Comparison of ENCODE assay signal across 21 mouse cellular contexts in the genomic region with DNA sequence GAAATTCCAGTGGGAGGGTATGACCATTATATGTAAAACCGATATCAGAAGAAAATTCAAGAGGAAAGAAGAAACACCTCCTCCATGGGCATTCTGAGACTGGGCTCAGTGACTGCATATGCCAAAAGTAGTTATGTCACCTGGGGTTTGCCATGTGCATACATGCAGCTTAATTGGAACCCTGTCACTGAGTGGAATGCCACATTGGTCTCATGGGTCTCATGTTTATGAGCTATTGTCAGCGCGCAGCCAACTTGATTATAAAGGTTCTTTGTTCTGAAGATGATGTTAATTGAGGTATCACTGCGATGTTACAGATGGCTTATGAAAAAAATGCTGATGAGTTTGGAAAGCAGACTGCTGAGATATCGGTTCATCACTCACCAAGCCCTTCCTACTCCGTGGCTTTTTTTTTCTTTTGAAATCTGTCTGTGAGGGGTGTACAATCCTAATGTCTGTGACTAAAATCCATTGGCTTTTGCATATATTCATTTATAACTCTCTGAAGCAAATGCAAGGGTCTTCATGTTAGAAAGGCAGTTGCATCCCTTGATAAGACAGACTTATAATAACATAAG. TPM values are rescaled to one million over a fixed set of nuclear protein-coding genes. Genes with fewer than 3 reads are reported as not detected.
DNase-seq lines count a peak whose midpoint lies in the region; ATAC-seq and TF ChIP-seq lines count a peak whose summit lies in the region.
"Had no signal": no experiment of that assay in that cellular context is flagged by ENCODE, and none has a peak within 500 bp of the region (broad histone marks: within the 10 kb centered on the region; RNA-seq: fewer than 3 reads in every experiment).

No protein-coding gene starts in this region.

- H3K9ac ChIP-seq in forebrain, embryonic 12.5 days = no peak overlapping the region
- no peak overlapping the region for H3K9ac ChIP-seq in midbrain, embryonic 14.5 days (replicated peaks; ENCODE audit: low read length)
- H3K9ac ChIP-seq in hindbrain, postnatal 0 days (replicated peaks; ENCODE audit: low read length) = no peak overlapping the region
- H3K9ac ChIP-seq: embryonic facial prominence, embryonic 15.5 days; heart, embryonic 13.5 days; limb, embryonic 13.5 days; liver, embryonic 13.5 days; lung, embryonic 14.5 days had no signal

- TF ChIP-seq CTCF in hindbrain, postnatal 0 days (IDR thresholded peaks at IDR 0.05; ENCODE audit: low read depth) = no peak

- no peaks in the 10 kb centered on the region for H3K27me3 ChIP-seq in forebrain, embryonic 12.5 days
- no peaks in the 10 kb centered on the region for H3K27me3 ChIP-seq in forebrain, embryonic 10.5 days (ENCODE audit: poor library complexity, severe bottlenecking)
- no peaks in the 10 kb centered on the region for H3K27me3 ChIP-seq in midbrain, embryonic 14.5 days (ENCODE audit: control insufficient read depth, insufficient read depth, low read length)
- H3K27me3 ChIP-seq in midbrain, embryonic 10.5 days (ENCODE audit: low read depth, poor library complexity, severe bottlenecking) = no peaks in the 10 kb centered on the region
- H3K27me3 ChIP-seq in hindbrain, postnatal 0 days (ENCODE audit: insufficient read depth, low read length) = no peaks in the 10 kb centered on the region
- H3K27me3 ChIP-seq: embryonic facial prominence, embryonic 15.5 days; heart, embryonic 13.5 days; limb, embryonic 13.5 days; liver, embryonic 13.5 days had no signal

- H3K27ac ChIP-seq in forebrain, embryonic 12.5 days = no peak overlapping the region
- H3K27ac ChIP-seq in forebrain, embryonic 10.5 days = no peak overlapping the region
- no peak overlapping the region for H3K27ac ChIP-seq in midbrain, embryonic 14.5 days (replicated peaks; ENCODE audit: low read depth, low read length)
- H3K27ac ChIP-seq in midbrain, embryonic 10.5 days (replicated peaks) = no peak overlapping the region
- H3K27ac ChIP-seq in hindbrain, postnatal 0 days = no peak overlapping the region
- H3K27ac ChIP-seq: embryonic facial prominence, embryonic 15.5 days; gastrocnemius, adult 2 months; heart, embryonic 13.5 days; limb, embryonic 13.5 days; liver, embryonic 13.5 days had no signal

- H3K4me3 ChIP-seq in forebrain, embryonic 12.5 days (replicated peaks) = no peak overlapping the region
- H3K4me3 ChIP-seq in forebrain, embryonic 10.5 days = no peak overlapping the region
- no peak overlapping the region for H3K4me3 ChIP-seq in midbrain, embryonic 14.5 days (replicated peaks; ENCODE audit: low read depth, low read length)
- H3K4me3 ChIP-seq in midbrain, embryonic 10.5 days = no peak overlapping the region
- H3K4me3 ChIP-seq in hindbrain, postnatal 0 days (ENCODE audit: low read length) = no peak overlapping the region
- H3K4me3 ChIP-seq: embryonic facial prominence, embryonic 15.5 days; gastrocnemius, adult 2 months; heart, embryonic 13.5 days; limb, embryonic 13.5 days; liver, embryonic 13.5 days; myocyte had no signal

- no peaks in the 10 kb centered on the region for H3K9me3 ChIP-seq in forebrain, embryonic 12.5 days
- H3K9me3 ChIP-seq in forebrain, embryonic 10.5 days = no peaks in the 10 kb centered on the region
- no peaks in the 10 kb centered on the region for H3K9me3 ChIP-seq in midbrain, embryonic 14.5 days (ENCODE audit: control insufficient read depth, low read length)
- no peaks in the 10 kb centered on the region for H3K9me3 ChIP-seq in midbrain, embryonic 10.5 days (replicated peaks)
- H3K9me3 ChIP-seq in hindbrain, postnatal 0 days (ENCODE audit: low read length) = no peaks in the 10 kb centered on the region
- H3K9me3 ChIP-seq: embryonic facial prominence, embryonic 15.5 days; heart, embryonic 13.5 days; liver, embryonic 13.5 days had no signal

- WGBS in forebrain, embryonic 12.5 days = 82% methylated on average over 6 of the region's 6 CpGs
- 89% methylated on average over 6 of the region's 6 CpGs for WGBS in forebrain, embryonic 10.5 days
- WGBS in midbrain, embryonic 14.5 days = 69% methylated on average over 6 of the region's 6 CpGs
- WGBS in midbrain, embryonic 10.5 days = 91% methylated on average over 6 of the region's 6 CpGs
- WGBS in hindbrain, postnatal 0 days = 53% methylated on average over 6 of the region's 6 CpGs

- no peak overlapping the region for H3K4me2 ChIP-seq in forebrain, embryonic 12.5 days
- no peak overlapping the region for H3K4me2 ChIP-seq in midbrain, embryonic 14.5 days (ENCODE audit: low read length)
- no peak overlapping the region for H3K4me2 ChIP-seq in hindbrain, postnatal 0 days (ENCODE audit: low read depth, low read length)
- H3K4me2 ChIP-seq: embryonic facial prominence, embryonic 15.5 days; heart, embryonic 13.5 days; limb, embryonic 13.5 days; liver, embryonic 13.5 days; lung, embryonic 14.5 days had no signal

- no peak for DNase-seq in forebrain, embryonic 10.5 days (ENCODE audit: extremely low spot score, low spot score)
- peak; percentile 31 for DNase-seq in midbrain, embryonic 14.5 days
- no peak for DNase-seq in midbrain, embryonic 10.5 days (ENCODE audit: low spot score)
- peak; percentile 62 for DNase-seq in hindbrain, postnatal 0 days (ENCODE audit: low spot score)
- peak; percentile 76 for DNase-seq in retina, embryonic 14.5 days (ENCODE audit: low spot score)
- no peak for DNase-seq in natural killer cell, adult 2 months (ENCODE audit: low spot score in 2 of 2)
- DNase-seq in frontal cortex, postnatal 10 days (ENCODE audit: low spot score in 2 of 2) = no peak
- DNase-seq: cerebellum, adult 9-10 months; gastrocnemius, adult 2 months; heart, adult 11 months; kidney, postnatal 36 days; liver, embryonic 13.5 days; lung, embryonic 14.5 days; lung, postnatal 36 days; thymus, postnatal 25 days had no signal

- no peaks in the 10 kb centered on the region for H3K4me1 ChIP-seq in forebrain, embryonic 12.5 days
- H3K4me1 ChIP-seq in forebrain, embryonic 10.5 days = no peaks in the 10 kb centered on the region
- no peaks in the 10 kb centered on the region for H3K4me1 ChIP-seq in midbrain, embryonic 14.5 days (ENCODE audit: control insufficient read depth, insufficient read depth, low read length)
- H3K4me1 ChIP-seq in midbrain, embryonic 10.5 days = no peaks in the 10 kb centered on the region
- H3K4me1 ChIP-seq in hindbrain, postnatal 0 days (ENCODE audit: insufficient read depth, low read length) = no peaks in the 10 kb centered on the region
- H3K4me1 ChIP-seq: embryonic facial prominence, embryonic 15.5 days; heart, embryonic 13.5 days; limb, embryonic 13.5 days; liver, embryonic 13.5 days had no signal

- no peaks in the 10 kb centered on the region for H3K36me3 ChIP-seq in forebrain, embryonic 12.5 days (replicated peaks)
- H3K36me3 ChIP-seq in forebrain, embryonic 10.5 days (replicated peaks) = no peaks in the 10 kb centered on the region
- no peaks in the 10 kb centered on the region for H3K36me3 ChIP-seq in midbrain, embryonic 14.5 days (ENCODE audit: control insufficient read depth, insufficient read depth, low read length)
- H3K36me3 ChIP-seq in midbrain, embryonic 10.5 days = no peaks in the 10 kb centered on the region
- no peaks in the 10 kb centered on the region for H3K36me3 ChIP-seq in hindbrain, postnatal 0 days (ENCODE audit: insufficient read depth, low read length)
- H3K36me3 ChIP-seq: embryonic facial prominence, embryonic 15.5 days; heart, embryonic 13.5 days; limb, embryonic 13.5 days; liver, embryonic 13.5 days had no signal

- ATAC-seq in forebrain, embryonic 12.5 days (ENCODE audit: low FRiP score) = 0 out of 2 replicates have a peak, but pooled peaks have one; percentile 30
- peak; percentile 67; the same call in 1 of the 2 replicates for ATAC-seq in midbrain, embryonic 14.5 days (ENCODE audit: low FRiP score, low TSS enrichment)
- peak; percentile 83 for ATAC-seq in hindbrain, postnatal 0 days

RNA-seq across cellular contexts. Expression of gene Trp63, which starts 52.3 kb away (rescaled TPM):
- 1.2 and 1.6 TPM in 2 replicates for polyA plus RNA-seq in forebrain, embryonic 12.5 days (2016; fragmentation: Nextera tagmentation; extraction: Ambion mirVana)
- 7.6 and 8.4 TPM in 2 replicates for polyA plus RNA-seq in forebrain, embryonic 10.5 days (2016; fragmentation: Nextera tagmentation; extraction: Ambion mirVana)
- polyA plus RNA-seq in midbrain, embryonic 14.5 days (2014; fragmentation: Nextera tagmentation; extraction: Ambion mirVana) = 0.12 and 0.21 TPM in 2 replicates
- 3.5 and 4.6 TPM in 2 replicates for polyA plus RNA-seq in midbrain, embryonic 10.5 days (2016; fragmentation: Nextera tagmentation; extraction: Ambion mirVana)
- 0.05 and 0.07 TPM in 2 replicates for total RNA-seq in hindbrain, postnatal 0 days (2014; rRNA removed)
- polyA plus RNA-seq in hindbrain, postnatal 0 days (2015; fragmentation: Nextera tagmentation; extraction: Ambion mirVana) = 0.05 and 0.11 TPM in 2 replicates
- total RNA-seq: megakaryocyte-erythroid progenitor cell, adult 5-6 weeks had no signal

Comparison
In these comparisons a context has a peak if more than half of its experiments do, and no peak if none do; other contexts are left out.
1. DNase-seq: peak in midbrain, embryonic 14.5 days (single experiment), hindbrain, postnatal 0 days (single experiment) and retina, embryonic 14.5 days (single experiment); none in forebrain, embryonic 10.5 days (single experiment), midbrain, embryonic 10.5 days (single experiment), natural killer cell, adult 2 months (0 of 2) and frontal cortex, postnatal 10 days (0 of 2).
2. ATAC-seq: peak in every context shown above with its lines; median percentile 83 in hindbrain, postnatal 0 days; 67 in midbrain, embryonic 14.5 days; 30 in forebrain, embryonic 12.5 days.